Mouse (Mus musculus) thymus, postnatal 4 days (tissue): ENCODE results near the gene Ap3s2.

Experiments
- DNase-seq: peaks from one replicate; pipeline ENCODE4 v3.0.0; 2021

Gene Ap3s2

GRCm38 (mm10) chr7:79883613-79884334, 36.7 kb downstream of the Ap3s2 start:
- DNase-seq: no peak

- no peak for DNase-seq
These were observed 38.5 kb downstream of the Ap3s2 start for GRCm38 (mm10) chr7:79881901-79882300.

- no peak for DNase-seq
These were observed 39.5 kb downstream of the Ap3s2 start for GRCm38 (mm10) chr7:79880998-79881397.

DNA sequence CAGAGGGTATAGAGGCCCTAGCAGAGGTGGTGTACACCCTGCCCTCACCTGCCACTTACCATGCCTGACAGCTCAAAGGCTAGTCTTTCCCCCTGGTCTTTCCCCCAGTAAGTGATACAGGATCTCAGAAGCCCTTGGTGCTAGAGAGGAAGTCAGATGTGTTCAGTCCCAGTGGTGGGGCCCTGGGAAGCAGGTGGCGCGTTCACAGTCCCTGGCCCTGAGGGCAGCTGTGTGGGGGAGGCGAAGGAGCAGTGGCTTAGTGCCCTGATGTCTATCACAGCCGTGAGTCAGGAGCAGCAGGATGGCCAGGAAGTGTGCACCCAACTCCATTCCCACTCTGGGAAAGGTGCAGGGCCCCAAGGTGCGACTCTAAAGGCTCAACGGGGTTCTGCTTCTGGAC, 40.4 kb downstream of the Ap3s2 start:
- no peak for DNase-seq

- no peak for DNase-seq
These were observed 41.9 kb downstream of the Ap3s2 start for GRCm38 (mm10) chr7:79878455-79879025.

DNA sequence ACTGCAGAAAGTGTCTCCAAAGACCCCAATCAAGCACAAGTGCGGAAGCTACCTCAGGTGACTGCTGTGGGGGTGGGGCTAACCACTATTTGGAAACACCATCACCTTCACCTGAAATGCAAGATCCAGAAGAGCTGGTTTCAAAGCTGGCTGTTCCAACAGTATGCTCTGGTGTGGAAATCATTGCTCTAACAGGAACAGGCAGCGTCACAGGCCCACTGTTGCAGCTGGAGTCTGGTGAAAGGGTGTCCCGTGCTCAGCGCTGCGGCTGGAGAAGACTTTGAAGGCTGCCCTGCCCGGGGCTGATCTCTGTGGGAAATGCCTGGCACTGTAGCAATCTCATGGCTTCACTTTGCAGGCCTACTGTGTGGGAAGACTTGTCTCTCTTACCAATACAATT, 47.0 kb downstream of the Ap3s2 start:
- no peak for DNase-seq

DNA sequence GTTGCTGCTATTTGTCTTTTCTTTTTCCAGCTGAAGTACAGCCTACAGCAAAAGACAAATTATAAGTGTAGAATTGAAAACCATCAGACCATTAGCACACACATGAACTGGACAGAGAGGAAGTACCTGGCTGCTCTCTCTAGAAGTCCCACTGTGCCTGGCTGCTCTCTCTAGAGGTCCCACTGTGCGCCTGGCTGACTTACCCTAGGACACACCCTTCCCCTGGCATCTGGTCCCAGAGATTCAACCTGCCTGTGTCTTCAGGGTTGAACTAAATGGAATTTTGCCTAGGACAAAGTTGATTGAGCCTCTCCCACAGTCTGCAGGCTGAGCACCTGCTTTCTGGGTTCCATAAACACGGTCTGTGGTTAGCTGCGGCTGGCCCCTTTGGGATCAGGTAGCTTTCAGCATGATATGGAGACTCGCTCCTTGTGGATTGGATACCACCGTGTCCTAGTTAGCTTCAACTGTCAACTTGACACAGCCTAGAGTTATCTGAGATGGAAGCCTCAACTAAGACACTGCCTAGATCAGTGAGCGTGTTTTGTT, 48.6 kb downstream of the Ap3s2 start:
- no peak for DNase-seq

DNA sequence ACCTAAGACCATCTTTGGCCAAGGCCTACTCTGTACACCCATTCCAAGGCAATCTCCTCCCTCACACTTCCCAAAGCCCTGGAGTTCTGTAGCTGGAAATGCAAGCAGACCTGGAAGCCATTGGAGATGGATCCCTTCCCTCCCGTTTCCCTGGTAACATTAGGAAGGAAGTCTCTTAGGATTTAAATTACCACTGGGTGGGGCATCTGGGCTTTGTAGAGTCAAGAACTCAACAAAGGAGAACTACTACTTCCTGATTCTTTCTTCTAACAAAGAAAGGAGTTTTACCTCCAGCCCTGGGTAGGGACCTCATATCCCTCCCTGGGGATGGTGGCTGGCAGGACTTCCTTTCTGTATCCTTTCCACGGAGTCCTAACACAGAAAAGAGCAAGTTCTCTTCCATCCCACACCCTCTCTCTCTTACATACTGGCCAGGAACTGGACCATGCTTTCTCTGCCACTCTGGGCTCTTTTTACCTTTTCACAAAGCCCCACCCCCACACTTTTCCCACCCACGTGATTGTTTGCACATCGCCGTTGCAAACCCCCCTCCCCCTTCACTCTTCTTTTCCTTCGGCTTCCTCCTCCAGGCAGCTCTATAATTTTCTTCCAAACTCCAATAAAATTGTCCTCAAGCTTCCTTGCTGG, 51.3 kb downstream of the Ap3s2 start:
- DNase-seq: no peak

DNA sequence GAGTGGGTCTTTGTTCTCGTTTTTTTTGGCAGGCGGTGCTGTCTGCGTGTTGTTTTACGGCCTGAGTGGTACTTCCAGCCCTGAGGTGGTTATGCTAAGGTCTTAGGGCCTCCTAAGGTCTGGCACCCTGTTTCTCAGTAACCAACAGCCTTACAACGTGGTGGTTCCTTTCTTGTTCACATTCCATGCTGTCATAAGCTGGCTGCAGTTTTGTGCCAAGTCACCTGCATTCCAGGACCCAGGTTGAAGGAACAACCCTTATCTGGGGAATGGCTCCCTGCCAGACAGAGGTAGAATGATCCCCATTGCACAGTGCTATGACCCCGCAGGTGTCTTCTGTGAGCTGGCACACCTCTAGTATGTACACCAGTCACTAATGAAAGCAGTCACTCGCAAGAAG, 52.0 kb downstream of the Ap3s2 start:
- no peak for DNase-seq

DNA sequence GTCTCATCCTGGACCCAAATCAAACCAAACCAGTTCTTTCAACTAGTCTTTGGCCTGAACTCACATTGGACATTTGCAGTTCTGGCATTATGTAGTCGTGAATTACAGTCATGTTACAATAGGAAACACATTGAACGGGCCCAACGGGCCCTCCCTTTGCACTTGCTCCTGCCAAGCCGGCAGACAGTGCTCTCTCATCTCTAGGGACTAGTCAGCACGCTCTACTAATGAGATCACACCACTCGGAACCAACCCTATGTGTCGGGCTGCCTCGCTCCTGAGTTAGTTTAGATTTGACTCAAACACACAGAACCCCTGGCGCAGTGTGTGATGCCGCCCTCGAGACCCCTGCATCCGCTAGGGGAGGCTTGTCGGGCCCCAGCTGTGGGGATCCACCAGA, 52.6 kb downstream of the Ap3s2 start:
- DNase-seq: no peak

GRCm38 (mm10) chr7:79866294-79867000, 54.0 kb downstream of the Ap3s2 start:
- DNase-seq: no peak

DNA sequence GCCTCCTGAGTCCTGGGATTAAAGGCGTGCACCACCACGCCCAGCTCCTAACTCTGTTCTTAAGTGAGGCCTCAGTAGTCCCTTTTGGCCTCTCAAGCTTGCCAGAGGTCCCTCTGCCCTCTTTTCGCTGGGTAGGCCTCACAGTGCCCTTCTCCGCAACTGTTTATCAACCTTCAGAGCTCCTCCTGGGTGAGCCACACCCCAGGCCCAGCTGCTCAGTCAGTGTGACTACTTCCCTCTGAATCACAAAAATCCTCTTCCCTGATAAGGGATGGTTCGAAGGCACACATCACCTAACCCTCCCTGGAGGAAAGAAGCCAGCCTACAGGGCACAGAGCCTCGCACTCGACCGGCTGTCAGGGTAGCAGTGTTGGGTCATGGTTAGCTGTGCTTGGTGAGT, 58.7 kb downstream of the Ap3s2 start:
- DNase-seq: no peak

- DNase-seq: no peak
These were observed 59.6 kb downstream of the Ap3s2 start, which contains the start of gene Anpep for GRCm38 (mm10) chr7:79860811-79861210. Anpep (minus strand) TSS chr7:79861059.

GRCm38 (mm10) chr7:79858956-79859630, 61.4 kb downstream of the Ap3s2 start:
- no peak for DNase-seq

GRCm38 (mm10) chr7:79858202-79858934, 62.1 kb downstream of the Ap3s2 start:
- DNase-seq: peak; percentile 35

- no peak for DNase-seq
These were observed 64.1 kb downstream of the Ap3s2 start for GRCm38 (mm10) chr7:79856305-79856704.

GRCm38 (mm10) chr7:79847456-79848451, 72.7 kb downstream of the Ap3s2 start:
- peak; percentile 29 for DNase-seq

GRCm38 (mm10) chr7:79846342-79846741, 74.1 kb downstream of the Ap3s2 start:
- DNase-seq: no peak

DNA sequence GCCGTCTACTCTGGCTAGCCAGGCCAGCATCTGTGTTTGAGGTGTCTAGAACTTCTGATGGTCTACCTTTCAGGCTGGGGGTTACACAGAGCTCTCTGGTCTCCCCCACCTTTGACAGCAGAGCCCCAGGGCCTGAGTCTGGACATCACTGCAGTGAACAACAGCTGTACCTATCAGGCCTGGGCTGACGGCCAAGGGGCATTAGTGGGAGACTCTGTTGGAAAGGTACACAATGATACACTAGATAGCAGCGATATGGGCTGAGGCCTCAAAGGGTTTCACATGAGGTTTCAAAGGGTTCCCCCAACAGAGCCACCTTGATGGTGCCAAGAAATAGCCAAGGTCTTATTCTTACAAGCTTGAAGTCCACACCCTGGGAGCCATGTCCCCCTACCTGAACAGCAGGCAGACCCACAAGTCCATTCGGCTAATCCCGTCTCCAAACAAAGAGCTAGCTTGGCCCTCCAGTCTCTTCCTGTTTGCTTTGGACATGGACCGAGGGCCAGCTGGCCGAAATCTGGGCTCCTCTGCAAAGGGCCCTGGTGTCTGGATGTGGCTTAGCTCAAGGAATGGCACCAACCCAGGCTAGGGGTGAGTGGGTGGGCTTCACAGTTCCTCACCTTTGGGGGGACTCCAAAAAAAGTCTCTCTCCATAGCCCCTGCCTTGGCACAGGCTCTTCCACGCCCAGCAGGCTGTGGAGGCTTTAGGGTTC, 76.2 kb downstream of the Ap3s2 start:
- no peak for DNase-seq

DNA sequence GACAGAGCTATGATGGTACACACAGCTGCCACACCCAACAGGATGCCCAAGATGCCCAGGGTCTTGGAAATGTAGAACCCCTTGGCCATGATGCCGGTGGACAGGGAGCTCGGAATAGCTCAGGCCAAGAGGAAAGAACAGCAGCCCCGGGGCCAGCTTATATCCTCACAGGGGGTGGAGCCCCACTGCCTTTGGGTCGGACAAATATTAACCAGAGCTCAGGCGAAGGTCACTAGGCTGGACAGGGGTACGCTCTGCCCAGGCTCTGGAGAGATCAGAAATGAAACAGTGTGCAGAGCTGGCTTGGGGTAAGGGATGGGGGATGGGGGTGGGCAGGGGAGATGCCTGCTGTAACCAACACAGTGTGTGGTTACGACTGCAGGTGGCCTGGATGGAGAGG, 78.3 kb downstream of the Ap3s2 start:
- no peak for DNase-seq
